Mouse (Mus musculus) urinary bladder, postnatal 10 days (tissue): ENCODE results near the gene Mfng.

Source experiments
- DNase-seq: peaks from one replicate; pipeline ENCODE4 v3.0.0; 2022; ENCODE audit warnings: low spot score

Gene Mfng

DNA sequence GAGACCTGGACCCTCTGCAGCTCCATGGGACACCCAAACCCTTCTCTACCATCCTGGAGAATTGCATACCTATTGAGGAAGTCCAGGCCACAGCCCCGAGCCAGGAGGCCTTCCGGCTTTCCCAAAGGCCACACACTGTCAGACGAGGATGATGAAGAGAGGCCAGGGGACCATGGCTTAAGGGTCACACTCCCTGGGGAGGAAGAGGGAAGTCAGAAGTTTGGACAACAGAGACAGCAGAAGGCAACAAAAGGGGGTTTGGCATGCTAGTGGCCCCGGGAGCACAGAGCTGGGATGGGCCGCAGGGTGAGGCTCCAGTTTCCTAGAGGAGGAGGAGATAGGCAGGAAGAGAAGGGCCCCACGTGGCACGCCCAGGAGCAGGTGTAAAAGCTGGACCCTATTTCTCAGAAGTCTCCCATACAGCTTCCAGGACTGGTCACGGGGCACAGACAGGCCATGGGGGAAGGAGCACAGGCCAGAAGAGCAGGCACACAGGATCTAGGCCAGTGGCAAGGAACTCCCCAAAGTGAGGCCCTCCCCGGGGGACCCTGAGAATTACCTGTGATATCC lies 14.1 kb upstream of the Mfng start:
- no peak for DNase-seq

GRCm38 (mm10) chr15:78786411-78786818 lies 13.1 kb upstream of the Mfng start:
- no peak for DNase-seq

DNA sequence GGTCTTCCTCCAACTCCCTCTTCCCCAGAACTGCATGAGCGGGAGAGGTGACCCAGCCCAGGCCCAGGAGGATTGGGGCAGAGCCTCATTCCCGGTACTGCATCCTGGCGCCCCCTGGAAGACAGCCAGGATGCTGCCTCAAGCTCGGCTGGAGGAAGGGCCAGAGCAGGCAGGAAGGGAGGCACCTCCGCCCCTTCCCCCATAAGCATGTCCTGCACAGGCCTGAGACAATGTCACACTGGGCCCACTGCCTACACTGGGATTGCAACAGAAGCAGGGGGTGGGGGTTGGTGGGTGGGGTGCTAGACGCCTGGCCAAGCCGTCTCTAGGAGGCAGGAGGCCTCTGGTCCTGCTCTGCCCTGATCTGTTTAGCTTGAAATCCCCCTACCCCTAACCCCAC lies 12.7 kb upstream of the Mfng start:
- no peak for DNase-seq

GRCm38 (mm10) chr15:78785258-78785657 lies 12.0 kb upstream of the Mfng start:
- DNase-seq, result no peak

GRCm38 (mm10) chr15:78784520-78784919 lies 11.2 kb upstream of the Mfng start:
- no peak for DNase-seq

DNA sequence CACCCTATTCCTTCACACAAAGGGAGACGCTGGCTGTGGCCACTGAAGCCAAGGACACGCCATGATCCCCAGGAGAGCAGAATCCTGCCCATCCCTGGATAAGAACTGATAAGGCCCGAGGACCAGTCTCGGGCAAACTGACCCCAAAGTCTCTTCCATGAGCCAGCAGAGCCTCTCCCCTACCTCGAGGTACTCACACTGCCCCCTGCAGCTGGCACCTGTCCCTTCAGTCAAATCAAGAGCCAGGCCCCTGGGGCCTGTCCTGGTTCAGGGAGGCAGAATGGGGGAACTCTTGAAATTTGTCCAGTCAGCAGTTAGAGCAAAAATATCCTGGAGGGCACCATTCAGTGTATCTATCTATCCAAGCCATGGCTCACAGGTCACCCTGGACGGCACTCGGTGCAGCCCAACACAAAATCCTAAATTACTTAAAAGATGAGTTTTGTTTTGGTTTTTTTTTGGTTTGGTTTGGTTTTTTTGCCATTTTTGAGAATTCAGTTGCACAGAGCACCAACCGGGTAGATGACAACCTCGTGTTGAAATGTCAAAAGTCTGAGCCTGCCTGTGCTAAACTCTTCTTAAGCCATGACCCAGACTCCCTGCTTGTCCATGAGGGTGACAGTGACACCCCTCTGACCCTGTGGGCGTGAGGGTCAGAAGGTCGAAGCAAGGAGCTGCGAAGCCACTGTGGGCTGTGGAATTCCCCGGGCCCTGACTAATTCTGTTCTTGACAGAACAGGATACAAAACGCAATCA lies 9.3 kb upstream of the Mfng start:
- no peak for DNase-seq

DNA sequence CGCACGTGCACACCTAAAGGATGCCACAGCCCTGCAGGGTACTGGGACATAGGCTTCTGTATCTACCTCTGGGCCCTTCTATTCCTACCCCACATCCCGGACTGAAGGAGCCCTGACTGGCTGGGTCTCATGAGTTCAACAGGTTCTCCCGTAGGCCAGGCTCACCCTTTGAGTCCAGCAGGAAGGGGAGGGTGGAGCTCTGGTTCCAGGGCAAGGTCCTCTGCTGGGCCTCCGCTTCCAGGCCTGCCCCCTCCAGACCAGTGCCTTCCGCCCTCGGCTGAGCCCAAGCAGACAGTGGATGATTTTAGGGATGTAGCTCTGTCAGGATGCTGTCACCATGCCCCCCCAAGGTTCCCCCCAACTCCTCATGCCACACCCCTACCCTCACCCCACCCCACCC lies 7.6 kb upstream of the Mfng start:
- no peak for DNase-seq

DNA sequence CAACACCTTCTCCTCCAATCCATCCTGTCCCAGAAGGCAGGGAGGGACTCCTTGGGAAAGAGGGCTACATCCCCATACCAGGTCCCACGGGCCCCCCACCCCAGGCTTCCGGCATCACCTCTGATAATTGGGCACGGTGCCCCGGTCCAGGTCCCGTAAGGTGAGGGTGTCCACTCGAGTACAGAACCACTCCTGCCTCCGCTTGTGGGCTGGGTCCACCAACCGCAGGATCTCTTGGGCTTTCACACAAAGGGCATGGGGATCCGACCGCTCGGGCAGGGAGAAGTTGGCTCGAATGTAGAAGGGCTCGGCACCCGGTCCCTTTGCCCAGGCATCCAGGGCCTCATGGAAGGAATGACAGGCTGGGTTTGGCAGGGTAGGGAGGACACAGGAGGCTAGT lies 7.1 kb upstream of the Mfng start:
- DNase-seq, result no peak

DNA sequence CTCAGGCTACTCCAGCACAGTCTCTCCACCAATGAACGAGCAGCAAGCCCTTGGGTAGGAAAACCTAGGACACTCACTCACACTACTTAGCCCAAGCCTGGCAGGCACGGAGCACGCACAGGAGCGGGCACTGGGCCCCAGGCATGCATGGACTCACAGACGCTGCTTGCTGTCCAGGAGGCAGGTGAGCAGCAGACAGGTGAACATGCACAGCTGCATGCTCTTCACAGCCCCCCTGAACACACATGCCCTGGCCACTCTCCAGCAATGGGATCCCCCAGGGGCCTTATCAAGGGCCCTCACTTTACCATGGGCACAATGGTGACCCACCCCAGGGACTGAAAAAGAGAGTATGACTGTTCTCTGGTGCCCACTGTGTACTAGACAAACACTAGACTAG lies 6.4 kb upstream of the Mfng start:
- DNase-seq, result no peak

DNA sequence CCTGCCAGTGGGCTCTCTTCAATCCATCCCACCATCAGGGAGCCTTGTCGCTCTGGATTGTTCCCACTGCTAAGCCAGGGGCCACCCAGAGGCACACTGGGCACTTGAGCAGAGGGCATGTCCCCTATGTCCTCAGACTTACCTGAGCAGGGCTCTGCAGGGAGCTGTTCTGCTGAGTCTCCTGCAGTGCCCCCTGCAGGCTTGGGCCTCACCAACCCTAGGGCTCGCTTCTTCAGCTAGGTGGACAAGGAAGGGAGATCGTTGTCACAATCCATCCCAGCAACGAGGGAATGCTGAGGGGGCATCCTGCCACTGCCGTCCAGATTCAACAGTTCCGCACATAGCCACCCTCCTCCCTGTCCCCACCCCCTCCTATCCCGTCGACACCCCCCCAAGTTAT lies 6.0 kb upstream of the Mfng start:
- DNase-seq, result no peak

- DNase-seq, result no peak
Observed at GRCm38 (mm10) chr15:78778077-78778870, 5.0 kb upstream of the Mfng start.

GRCm38 (mm10) chr15:78772856-78773255 lies 419 bp downstream of the Mfng start:
- no peak for DNase-seq

GRCm38 (mm10) chr15:78772368-78772763 lies 909 bp downstream of the Mfng start:
- no peak for DNase-seq

DNA sequence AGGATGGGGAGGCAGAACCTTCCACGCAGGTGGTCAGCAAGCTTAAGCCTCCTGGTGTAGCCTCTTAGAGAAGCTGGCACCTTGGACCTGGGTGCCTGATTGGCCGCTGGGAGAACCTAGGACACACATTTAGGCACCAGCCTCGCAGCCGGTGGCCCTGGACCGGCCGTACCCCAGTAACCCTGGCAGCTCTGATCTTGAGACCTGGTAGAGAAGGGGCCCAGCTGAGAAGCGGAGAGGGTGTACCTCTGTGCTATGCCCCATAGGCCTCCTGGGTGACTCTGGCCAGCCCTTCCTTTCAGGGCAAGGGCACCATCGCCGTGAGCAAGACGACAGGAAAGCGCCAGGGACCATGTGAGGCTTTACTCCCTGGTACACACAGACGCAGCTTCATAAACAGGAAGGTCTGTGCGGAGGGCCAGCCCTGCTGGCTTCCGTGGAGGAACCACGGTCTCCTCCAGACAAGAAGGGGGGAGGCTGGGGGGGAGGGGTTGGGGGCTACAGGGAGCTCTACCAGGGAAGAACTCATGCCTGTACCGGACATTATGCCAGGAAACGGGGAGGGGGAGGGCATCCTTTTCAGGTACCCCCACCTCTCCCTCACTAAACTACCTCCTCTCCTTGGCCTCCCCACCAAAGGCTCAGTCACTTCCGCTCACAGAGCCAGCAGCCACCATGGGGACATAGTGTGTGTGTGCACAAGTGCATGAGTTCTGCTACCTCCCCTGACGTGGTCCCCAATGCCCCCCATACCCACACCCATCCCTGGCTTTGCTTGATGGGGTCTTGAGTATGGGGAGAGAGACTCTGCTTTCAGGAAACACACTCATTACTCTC lies 1.5 kb downstream of the Mfng start:
- DNase-seq, result no peak

DNA sequence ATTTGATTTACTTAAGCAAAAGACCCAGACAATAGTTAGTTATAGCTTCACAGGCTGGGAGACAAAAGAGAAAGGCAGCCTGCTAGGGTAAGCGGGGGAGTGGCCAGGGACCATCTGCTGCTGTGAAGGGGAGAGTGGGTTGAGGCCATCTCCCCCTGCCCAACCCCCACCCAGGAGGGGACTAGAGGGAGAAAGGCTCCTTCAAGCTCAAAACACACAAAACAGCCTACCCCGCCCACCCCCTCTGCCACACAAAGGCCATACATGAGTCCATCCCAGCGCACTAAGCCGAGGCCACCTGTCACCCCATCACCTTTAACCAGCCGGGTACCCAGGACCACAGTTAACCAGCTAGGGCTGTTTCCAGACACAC lies 2.3 kb downstream of the Mfng start:
- DNase-seq, result no peak

DNA sequence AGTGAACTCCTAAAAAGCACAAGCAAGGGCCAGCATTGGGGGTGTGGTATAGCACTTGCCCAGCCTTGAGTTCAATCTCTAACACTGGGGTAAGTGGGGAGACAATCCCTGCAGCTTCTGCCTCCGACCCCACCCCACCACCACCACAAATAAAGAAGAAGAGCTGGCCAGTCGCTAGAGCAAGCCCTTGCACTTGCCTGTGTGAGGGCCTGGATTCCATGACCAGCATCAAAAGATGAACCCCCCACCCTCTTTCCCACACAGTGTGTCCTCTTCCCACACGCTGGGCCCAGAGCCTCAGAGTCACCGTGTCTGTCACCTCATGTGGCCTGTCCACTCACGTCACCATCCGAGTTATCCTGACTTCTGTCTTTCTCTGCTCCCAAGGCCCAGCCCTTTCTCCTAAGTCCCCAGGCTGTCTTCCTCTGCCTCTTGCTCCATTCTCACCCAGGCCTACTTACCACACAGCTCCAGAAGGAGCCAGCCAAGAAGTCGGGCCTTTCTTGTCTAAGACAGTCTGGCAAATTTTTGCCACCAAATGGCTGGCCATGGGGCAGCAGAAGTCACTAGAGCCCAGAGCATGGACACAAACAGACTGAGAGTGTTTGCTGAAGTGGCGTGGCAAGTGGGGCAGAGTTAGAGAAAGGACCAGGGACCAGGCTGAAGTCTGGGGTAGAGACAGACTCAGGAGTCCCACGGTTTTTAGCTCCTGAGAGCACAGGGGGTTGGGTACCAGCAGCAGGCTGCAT lies 2.9 kb downstream of the Mfng start:
- DNase-seq, result no peak

- no peak for DNase-seq
Observed at GRCm38 (mm10) chr15:78769064-78769463, 4.2 kb downstream of the Mfng start.

- DNase-seq, result no peak
Observed at GRCm38 (mm10) chr15:78763704-78764103, 9.6 kb downstream of the Mfng start.

DNA sequence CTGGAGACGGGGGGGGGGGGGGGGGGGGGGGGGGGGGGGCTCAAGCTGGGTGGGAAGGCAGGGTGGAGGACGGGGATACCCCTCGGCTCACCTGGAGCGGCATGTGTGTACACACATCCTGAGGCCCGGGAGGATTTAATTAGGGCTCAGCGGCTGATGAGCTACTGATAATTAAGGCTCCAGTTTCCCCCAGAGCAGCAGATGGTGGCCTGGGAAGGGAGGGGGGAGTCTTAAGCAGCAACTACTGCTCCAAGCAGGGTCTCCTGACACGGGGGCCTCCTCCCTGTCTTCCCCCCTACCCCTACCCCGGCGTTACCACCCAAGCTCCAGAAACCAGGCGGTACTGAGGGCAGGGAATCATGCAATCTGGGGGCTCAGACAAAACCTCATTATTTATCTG lies 10.1 kb downstream of the Mfng start:
- no peak for DNase-seq

GRCm38 (mm10) chr15:78761112-78761511 lies 12.2 kb downstream of the Mfng start:
- no peak for DNase-seq

GRCm38 (mm10) chr15:78758132-78758531 lies 15.1 kb downstream of the Mfng start:
- no peak for DNase-seq
